29 mouse cellular contexts compared by ENCODE assay signal in the genomic region with DNA sequence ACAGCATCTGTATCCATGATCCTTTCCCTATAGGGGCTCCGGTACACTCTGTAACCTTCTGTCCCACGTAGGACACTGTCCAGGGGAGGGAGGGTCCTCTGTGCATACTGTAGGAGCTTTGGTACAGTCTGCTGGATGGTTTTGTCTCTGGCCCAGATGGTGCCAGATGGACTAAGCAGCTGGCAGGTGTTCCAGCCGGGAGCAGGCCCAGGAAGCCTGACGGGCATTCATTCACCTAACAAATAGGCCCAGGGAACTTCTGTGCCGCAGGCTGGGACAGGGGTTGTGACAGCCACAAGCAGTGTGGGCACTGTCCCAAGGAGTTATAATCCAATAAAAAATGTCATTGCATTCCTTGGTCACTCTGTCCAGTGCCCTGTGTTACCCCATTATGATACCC. TPM values are rescaled to one million over a fixed set of nuclear protein-coding genes. Genes with fewer than 3 reads are reported as not detected.
DNase-seq lines count a peak whose midpoint lies in the region; ATAC-seq and TF ChIP-seq lines count a peak whose summit lies in the region.
"Had no signal": no experiment of that assay in that cellular context is flagged by ENCODE, and none has a peak within 500 bp of the region (broad histone marks: within the 10 kb centered on the region; RNA-seq: fewer than 3 reads in every experiment).

No protein-coding gene starts in this region.

- DNase-seq in forebrain, embryonic 10.5 days (ENCODE audit: extremely low spot score, low spot score): no peak
- DNase-seq in layer of hippocampus, postnatal 10 days (ENCODE audit: low spot score in 2 of 2): peak; percentile 52 to 56
- DNase-seq in layer of hippocampus, postnatal 36 days: no peak
- DNase-seq in midbrain, postnatal 0 days (ENCODE audit: low spot score): peak; percentile 32
- peak; percentile 47 for DNase-seq in brain, embryonic 14.5 days (ENCODE audit: low read depth)
- DNase-seq: adrenal gland, postnatal 10 days; cerebellum, adult 11-12 months; gastrocnemius, postnatal 14 days; heart, adult 11 months; kidney, postnatal 25 days; right cerebral cortex, postnatal 4 days; thymus, adult 2 months; thymus, postnatal 36 days had no signal

- no peak overlapping the region for H3K27ac ChIP-seq in forebrain, embryonic 12.5 days
- H3K27ac ChIP-seq in forebrain, embryonic 10.5 days: no peak overlapping the region
- no peak overlapping the region for H3K27ac ChIP-seq in midbrain, postnatal 0 days (ENCODE audit: low read depth, low read length)
- no peak overlapping the region for H3K27ac ChIP-seq in midbrain, embryonic 16.5 days (ENCODE audit: low read length)
- H3K27ac ChIP-seq: heart, embryonic 15.5 days; limb, embryonic 13.5 days; lung, embryonic 15.5 days; midbrain, embryonic 12.5 days; neural tube, embryonic 13.5 days had no signal

- 0 out of 2 replicates have a peak overlapping the region, but pooled peaks have one; percentile 1 for H3K9ac ChIP-seq in forebrain, embryonic 12.5 days
- no peak overlapping the region for H3K9ac ChIP-seq in midbrain, postnatal 0 days (replicated peaks; ENCODE audit: low read length, poor library complexity, severe bottlenecking)
- H3K9ac ChIP-seq in midbrain, embryonic 16.5 days (ENCODE audit: low read depth, low read length): no peak overlapping the region
- H3K9ac ChIP-seq: heart, embryonic 15.5 days; limb, embryonic 13.5 days; lung, embryonic 15.5 days; midbrain, embryonic 12.5 days; neural tube, embryonic 13.5 days had no signal

- H3K9me3 ChIP-seq in forebrain, embryonic 12.5 days: no peaks in the 10 kb centered on the region
- no peaks in the 10 kb centered on the region for H3K9me3 ChIP-seq in forebrain, embryonic 10.5 days
- no peaks in the 10 kb centered on the region for H3K9me3 ChIP-seq in midbrain, postnatal 0 days (ENCODE audit: low read length)
- H3K9me3 ChIP-seq in midbrain, embryonic 16.5 days (replicated peaks; ENCODE audit: control insufficient read depth, low read length, poor library complexity, severe bottlenecking): no peaks in the 10 kb centered on the region
- H3K9me3 ChIP-seq: G1E; heart, embryonic 10.5 days; heart, embryonic 15.5 days; limb, embryonic 13.5 days; lung, embryonic 15.5 days; midbrain, embryonic 12.5 days; neural tube, embryonic 13.5 days had no signal

- WGBS in forebrain, embryonic 12.5 days: 76% methylated on average over 5 of the region's 5 CpGs
- WGBS in forebrain, embryonic 10.5 days: 89% methylated on average over 5 of the region's 5 CpGs
- 62% methylated on average over 5 of the region's 5 CpGs for whole genome bisulfite sequencing in midbrain, postnatal 0 days
- 62% methylated on average over 5 of the region's 5 CpGs for WGBS in midbrain, embryonic 16.5 days

- H3K4me1 ChIP-seq in forebrain, embryonic 12.5 days: peaks cover 4% of the 10 kb centered on the region; the same call in 1 of the 2 replicates
- H3K4me1 ChIP-seq in forebrain, embryonic 10.5 days: 0 out of 2 replicates have a peak, but pooled peaks cover 3% of the 10 kb centered on the region
- H3K4me1 ChIP-seq in midbrain, postnatal 0 days (ENCODE audit: insufficient read depth, low read length): no peaks in the 10 kb centered on the region
- peaks cover 2% of the 10 kb centered on the region; the same call in 1 of the 2 replicates for H3K4me1 ChIP-seq in midbrain, embryonic 16.5 days (ENCODE audit: control insufficient read depth, insufficient read depth, low read length)

- no peak overlapping the region for H3K4me3 ChIP-seq in forebrain, embryonic 12.5 days (replicated peaks)
- no peak overlapping the region for H3K4me3 ChIP-seq in forebrain, embryonic 10.5 days
- H3K4me3 ChIP-seq in midbrain, postnatal 0 days (ENCODE audit: low read depth, low read length): no peak overlapping the region
- no peak overlapping the region for H3K4me3 ChIP-seq in midbrain, embryonic 16.5 days (ENCODE audit: low read depth, low read length)
- H3K4me3 ChIP-seq: erythroblast, embryonic 14.5 days; heart, embryonic 10.5 days; heart, embryonic 15.5 days; limb, embryonic 13.5 days; lung, embryonic 15.5 days; midbrain, embryonic 12.5 days; myocyte; neural tube, embryonic 13.5 days had no signal

- peaks cover 24% of the 10 kb centered on the region for H3K36me3 ChIP-seq in forebrain, embryonic 12.5 days (replicated peaks)
- peaks cover 34% of the 10 kb centered on the region for H3K36me3 ChIP-seq in forebrain, embryonic 10.5 days (replicated peaks)
- H3K36me3 ChIP-seq in midbrain, postnatal 0 days (ENCODE audit: insufficient read depth, low read length): peaks cover 16% of the 10 kb centered on the region
- H3K36me3 ChIP-seq in midbrain, embryonic 16.5 days (ENCODE audit: control insufficient read depth, insufficient read depth, low read length): peaks cover 17% of the 10 kb centered on the region

- H3K27me3 ChIP-seq in forebrain, embryonic 12.5 days: no peaks in the 10 kb centered on the region
- H3K27me3 ChIP-seq in forebrain, embryonic 10.5 days (ENCODE audit: poor library complexity, severe bottlenecking): no peaks in the 10 kb centered on the region
- no peaks in the 10 kb centered on the region for H3K27me3 ChIP-seq in midbrain, postnatal 0 days (ENCODE audit: insufficient read depth, low read length)
- H3K27me3 ChIP-seq in midbrain, embryonic 16.5 days (ENCODE audit: control insufficient read depth, insufficient read depth, low read depth, low read length): no peaks in the 10 kb centered on the region
- H3K27me3 ChIP-seq: heart, embryonic 15.5 days; limb, embryonic 13.5 days; lung, embryonic 15.5 days; midbrain, embryonic 12.5 days; neural tube, embryonic 13.5 days; Patski had no signal

- TF ChIP-seq CTCF in midbrain, postnatal 0 days (IDR thresholded peaks at IDR 0.05): no peak
- no peak for TF ChIP-seq CTCF in brain, embryonic 14.5 days (IDR thresholded peaks at IDR 0.05; ENCODE audit: borderline replicate concordance, extremely low read depth, insufficient read depth, insufficient read length)

- no peak overlapping the region for H3K4me2 ChIP-seq in forebrain, embryonic 12.5 days
- H3K4me2 ChIP-seq in midbrain, postnatal 0 days (ENCODE audit: low read depth, low read length, poor library complexity, severe bottlenecking): no peak overlapping the region
- H3K4me2 ChIP-seq in midbrain, embryonic 16.5 days (ENCODE audit: low read length): no peak overlapping the region
- H3K4me2 ChIP-seq: heart, embryonic 15.5 days; limb, embryonic 13.5 days; liver, embryonic 11.5 days; lung, embryonic 15.5 days; midbrain, embryonic 12.5 days; neural tube, embryonic 13.5 days had no signal

- TF ChIP-seq POLR2A in brain, embryonic 14.5 days (IDR thresholded peaks at IDR 0.05; ENCODE audit: borderline replicate concordance, extremely low read depth, insufficient read depth, insufficient read length, poor library complexity, severe bottlenecking): no peak

- no peak for ATAC-seq in forebrain, embryonic 12.5 days (ENCODE audit: low FRiP score)
- no peak for ATAC-seq in midbrain, postnatal 0 days (ENCODE audit: low FRiP score)
- no peak for ATAC-seq in midbrain, embryonic 16.5 days
- no peak for ATAC-seq in monocyte, adult 5-6 weeks (replicated peaks; ENCODE audit: insufficient number of reproducible peaks, low FRiP score, low TSS enrichment, poor library complexity, severe bottlenecking)
- ATAC-seq: forebrain, embryonic 14.5 days; intestine, postnatal 0 days; Patski had no signal

RNA-seq across cellular contexts. Expression of a gene that starts 19.9 kb away (rescaled TPM):
- polyA plus RNA-seq in forebrain, embryonic 12.5 days (2016; fragmentation: Nextera tagmentation; extraction: Ambion mirVana): 25.9 and 29.4 TPM in 2 replicates
- polyA plus RNA-seq in forebrain, embryonic 10.5 days (2016; fragmentation: Nextera tagmentation; extraction: Ambion mirVana): 31.0 and 32.4 TPM in 2 replicates
- total RNA-seq in layer of hippocampus, postnatal 10 days (2021): 10 to 100 TPM; 22.0 to 24.4 TPM
- 10 to 100 TPM; 18.3 to 19.0 TPM for total RNA-seq in layer of hippocampus, postnatal 36 days (2021)
- 28.8 and 39.9 TPM in 2 replicates for total RNA-seq in midbrain, postnatal 0 days (2014; rRNA removed)
- polyA plus RNA-seq in midbrain, postnatal 0 days (2015; fragmentation: Nextera tagmentation; extraction: Ambion mirVana): 38.6 and 39.0 TPM in 2 replicates
- polyA plus RNA-seq in midbrain, embryonic 16.5 days (2015; fragmentation: Nextera tagmentation; extraction: Ambion mirVana): 35.9 and 38.7 TPM in 2 replicates
- polyA plus RNA-seq in brain, embryonic 14.5 days (2012; rRNA removed): 26.2 and 28.3 TPM in 2 replicates
- total RNA-seq in monocyte, adult 5-6 weeks (2017): 2.8 to 8.7 TPM (median 3.5 TPM) in 3 replicates

RNA-seq across cellular contexts. Expression of a gene that starts 20.1 kb away (rescaled TPM):
- 50.3 and 52.0 TPM in 2 replicates for polyA plus RNA-seq in forebrain, embryonic 12.5 days (2016; fragmentation: Nextera tagmentation; extraction: Ambion mirVana)
- polyA plus RNA-seq in forebrain, embryonic 10.5 days (2016; fragmentation: Nextera tagmentation; extraction: Ambion mirVana): 55.5 and 62.0 TPM in 2 replicates
- 10 to 100 TPM; 52.6 to 54.6 TPM for total RNA-seq in layer of hippocampus, postnatal 10 days (2021)
- total RNA-seq in layer of hippocampus, postnatal 36 days (2021): 10 to 100 TPM; 25.0 to 27.1 TPM
- 113 and 115 TPM in 2 replicates for total RNA-seq in midbrain, postnatal 0 days (2014; rRNA removed)
- polyA plus RNA-seq in midbrain, postnatal 0 days (2015; fragmentation: Nextera tagmentation; extraction: Ambion mirVana): 70.6 and 73.0 TPM in 2 replicates
- 72.6 and 77.0 TPM in 2 replicates for polyA plus RNA-seq in midbrain, embryonic 16.5 days (2015; fragmentation: Nextera tagmentation; extraction: Ambion mirVana)
- polyA plus RNA-seq in brain, embryonic 14.5 days (2012; rRNA removed): 63.8 and 67.6 TPM in 2 replicates
- total RNA-seq in monocyte, adult 5-6 weeks (2017): 2.8 to 8.7 TPM (median 3.2 TPM) in 3 replicates

RNA-seq across cellular contexts. Expression of a gene that starts 43.6 kb away (rescaled TPM):
- polyA plus RNA-seq in forebrain, embryonic 12.5 days (2016; fragmentation: Nextera tagmentation; extraction: Ambion mirVana): 53.7 and 60.1 TPM in 2 replicates
- 49.4 and 51.3 TPM in 2 replicates for polyA plus RNA-seq in forebrain, embryonic 10.5 days (2016; fragmentation: Nextera tagmentation; extraction: Ambion mirVana)
- 10 to 100 TPM; 69.1 to 83.7 TPM for total RNA-seq in layer of hippocampus, postnatal 10 days (2021)
- 10 to 100 TPM; 78.0 to 81.6 TPM for total RNA-seq in layer of hippocampus, postnatal 36 days (2021)
- total RNA-seq in midbrain, postnatal 0 days (2014; rRNA removed): 47.3 and 58.3 TPM in 2 replicates
- 26.8 and 26.9 TPM in 2 replicates for polyA plus RNA-seq in midbrain, postnatal 0 days (2015; fragmentation: Nextera tagmentation; extraction: Ambion mirVana)
- polyA plus RNA-seq in midbrain, embryonic 16.5 days (2015; fragmentation: Nextera tagmentation; extraction: Ambion mirVana): 35.6 and 39.0 TPM in 2 replicates
- polyA plus RNA-seq in brain, embryonic 14.5 days (2012; rRNA removed): 63.1 and 66.4 TPM in 2 replicates
- total RNA-seq in monocyte, adult 5-6 weeks (2017): 22.0 to 38.0 TPM (median 27.7 TPM) in 3 replicates

RNA-seq across cellular contexts. Expression of a gene that starts 43.7 kb away (rescaled TPM):
- polyA plus RNA-seq in forebrain, embryonic 12.5 days (2016; fragmentation: Nextera tagmentation; extraction: Ambion mirVana): 93.1 and 94.6 TPM in 2 replicates
- polyA plus RNA-seq in forebrain, embryonic 10.5 days (2016; fragmentation: Nextera tagmentation; extraction: Ambion mirVana): 87.2 and 90.2 TPM in 2 replicates
- 10 to 100 TPM; 45.1 to 45.9 TPM for total RNA-seq in layer of hippocampus, postnatal 10 days (2021)
- 10 to 100 TPM; 47.5 to 48.3 TPM for total RNA-seq in layer of hippocampus, postnatal 36 days (2021)
- total RNA-seq in midbrain, postnatal 0 days (2014; rRNA removed): 49.7 and 65.1 TPM in 2 replicates
- polyA plus RNA-seq in midbrain, postnatal 0 days (2015; fragmentation: Nextera tagmentation; extraction: Ambion mirVana): 51.8 and 54.5 TPM in 2 replicates
- 70.3 and 82.3 TPM in 2 replicates for polyA plus RNA-seq in midbrain, embryonic 16.5 days (2015; fragmentation: Nextera tagmentation; extraction: Ambion mirVana)
- polyA plus RNA-seq in brain, embryonic 14.5 days (2012; rRNA removed): 91.8 and 96.2 TPM in 2 replicates
- 86.5 to 90.0 TPM (median 87.5 TPM) in 3 replicates for total RNA-seq in monocyte, adult 5-6 weeks (2017)

Comparison
In these comparisons a context has a peak if more than half of its experiments do, and no peak if none do; other contexts are left out.
1. DNase-seq: peak in layer of hippocampus, postnatal 10 days (2 of 2), midbrain, postnatal 0 days (single experiment) and brain, embryonic 14.5 days (single experiment); none in forebrain, embryonic 10.5 days (single experiment) and layer of hippocampus, postnatal 36 days (0 of 2).